Mouse (Mus musculus) frontal cortex, postnatal 10 days (tissue): ENCODE results near the gene Plxna1.

Experiments
- DNase-seq, 2 experiments: peaks; one replicate each; pipeline ENCODE4 v3.0.0; 2022; ENCODE audit warnings: low spot score in 2 of 2, mixed read lengths in 1 of 2

The Plxna1 gene

DNA sequence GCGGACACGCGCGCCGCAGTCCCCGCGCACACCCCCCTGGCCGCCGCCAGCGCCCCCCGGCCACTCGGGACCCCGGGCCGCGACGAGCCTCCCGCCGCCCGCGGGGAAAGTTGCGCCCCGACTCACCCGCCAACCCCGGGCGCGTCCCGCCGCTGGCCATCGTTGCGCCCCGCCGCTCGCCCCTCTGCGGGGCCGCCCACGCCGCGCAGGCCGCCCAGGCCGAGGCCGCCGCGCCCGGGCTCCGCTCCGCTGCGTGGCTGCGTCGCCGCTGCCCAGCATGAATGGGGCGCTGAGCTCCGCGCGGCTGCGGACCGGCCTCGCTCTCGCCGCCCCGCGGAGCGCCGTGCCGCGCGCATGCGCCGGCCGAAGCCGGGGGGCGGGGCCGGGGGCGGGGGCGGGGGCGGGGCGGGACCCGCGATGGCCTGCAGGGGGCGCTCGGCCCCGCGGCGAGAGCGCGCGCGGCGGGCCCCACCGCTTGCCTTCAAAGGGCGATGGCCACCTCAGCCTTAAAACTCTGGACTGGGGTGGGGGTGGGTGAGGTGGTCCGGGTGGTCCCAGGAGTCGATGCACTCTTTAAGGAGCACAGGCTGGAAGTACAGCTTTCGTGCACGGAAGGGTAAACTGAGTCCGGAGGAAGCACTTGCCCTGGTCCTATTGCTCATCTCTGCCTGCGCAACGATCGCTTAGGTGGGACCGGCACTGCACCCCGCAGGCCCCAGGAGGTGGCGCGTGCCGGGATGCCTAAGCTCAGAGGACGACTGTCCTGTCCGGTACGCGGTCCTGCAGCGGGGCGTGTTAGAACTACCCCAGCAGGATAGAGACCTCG, at the start of gene Plxna1:
TSS of gene Plxna1 (minus strand) at position 340 of the 826 bp plus-strand sequence.
- peak; percentile 60 to 65 for DNase-seq

GRCm38 (mm10) chr6:89409041-89409440, 46.6 kb upstream of the Plxna1 start:
- no peak for DNase-seq

- no peak for DNase-seq
Measured at GRCm38 (mm10) chr6:89408259-89408658, 45.8 kb upstream of the Plxna1 start.

DNA sequence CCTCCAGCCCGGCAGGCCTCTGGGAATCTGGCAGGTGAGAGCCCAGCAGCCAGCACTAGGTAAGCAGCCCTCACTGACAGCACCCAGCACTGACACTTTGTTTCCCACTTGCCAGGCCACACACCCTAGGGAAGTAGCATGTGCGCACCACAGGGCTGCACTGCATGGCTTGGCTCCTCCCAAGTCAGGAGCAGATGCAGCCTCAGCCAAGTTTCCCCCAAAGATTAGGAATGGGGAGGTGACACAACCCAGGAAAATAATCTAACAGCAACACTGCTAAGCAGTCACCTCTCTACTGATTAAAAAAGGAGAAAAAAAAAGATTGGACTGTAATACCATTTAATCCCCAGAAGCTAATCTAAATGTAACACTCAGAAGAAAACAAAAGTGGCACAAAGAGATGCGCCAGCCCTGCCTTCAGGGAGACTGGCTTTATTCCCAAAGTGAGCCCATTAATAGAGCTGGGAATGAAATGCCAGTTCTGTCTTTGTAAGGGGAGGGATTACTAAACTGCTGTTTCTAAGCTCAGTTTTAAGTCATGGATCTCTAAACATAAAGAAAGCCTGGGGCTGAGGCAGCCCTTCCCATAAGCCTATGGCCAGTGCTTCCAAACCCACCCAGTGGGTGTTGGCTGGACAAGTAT, 44.9 kb upstream of the Plxna1 start:
- DNase-seq = no peak

- no peak for DNase-seq
Measured at GRCm38 (mm10) chr6:89404964-89405363, 42.5 kb upstream of the Plxna1 start.

- no peak for DNase-seq
Measured at GRCm38 (mm10) chr6:89403257-89404225, 41.1 kb upstream of the Plxna1 start.

DNA sequence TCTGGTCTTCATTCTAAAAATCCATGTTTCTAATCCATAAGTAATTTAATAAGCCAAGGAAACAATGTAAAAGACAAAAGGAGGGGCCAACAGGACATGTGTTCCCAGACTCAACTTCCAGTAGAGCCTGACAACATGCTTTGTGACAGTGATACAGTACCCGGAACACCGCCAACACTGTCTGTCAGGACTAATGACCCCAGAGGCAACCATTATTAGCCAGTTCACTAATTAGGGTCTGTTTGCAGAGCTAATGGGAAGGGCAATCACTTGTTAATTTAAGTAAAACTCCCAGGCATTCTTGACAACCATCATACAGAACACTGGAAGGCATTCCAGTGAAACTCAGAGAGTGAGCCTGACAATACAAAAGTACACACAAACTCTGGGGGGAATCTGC, 40.0 kb upstream of the Plxna1 start:
- DNase-seq = no peak

DNA sequence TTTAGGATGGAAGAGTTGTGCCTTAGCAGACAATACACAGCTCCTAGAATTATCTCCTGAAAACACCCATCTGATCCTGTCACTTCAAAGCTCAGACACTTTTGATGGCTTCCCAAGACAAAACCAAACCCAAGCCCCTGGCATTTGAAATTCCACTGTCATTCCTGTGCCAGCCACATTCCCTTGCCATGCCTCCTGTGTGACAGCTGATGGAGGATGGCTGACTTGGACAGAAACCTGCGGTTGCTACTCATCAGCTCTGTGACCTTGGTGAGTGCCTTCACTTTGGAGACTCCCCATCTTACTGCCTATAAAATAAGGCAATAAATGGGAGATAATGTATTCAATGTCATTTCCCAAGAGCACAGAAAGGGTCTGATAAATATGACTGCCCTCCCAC, 37.1 kb upstream of the Plxna1 start:
- no peak for DNase-seq

DNA sequence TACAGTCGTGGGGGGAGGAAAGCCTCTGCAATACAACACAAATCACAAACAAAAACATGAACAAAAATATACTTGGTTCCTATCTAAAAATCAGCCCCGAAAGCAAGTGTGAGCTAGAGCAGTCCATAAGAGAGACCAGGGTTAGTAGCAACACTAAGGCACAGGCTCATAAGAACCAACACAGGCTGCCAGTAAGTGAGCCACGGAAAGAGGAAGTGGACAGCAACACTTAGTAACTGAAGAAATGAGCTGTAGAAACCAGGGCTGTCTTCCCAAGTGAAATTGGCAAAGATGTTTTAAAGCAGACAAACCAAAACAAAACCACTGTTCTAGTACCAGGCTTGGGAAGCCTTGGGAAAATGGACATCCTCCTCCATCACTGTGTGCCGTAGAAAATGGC, 35.5 kb upstream of the Plxna1 start:
- no peak for DNase-seq

GRCm38 (mm10) chr6:89393820-89394219, 31.4 kb upstream of the Plxna1 start:
- no peak for DNase-seq

- no peak for DNase-seq
Measured at GRCm38 (mm10) chr6:89392213-89392612, 29.8 kb upstream of the Plxna1 start.

DNA sequence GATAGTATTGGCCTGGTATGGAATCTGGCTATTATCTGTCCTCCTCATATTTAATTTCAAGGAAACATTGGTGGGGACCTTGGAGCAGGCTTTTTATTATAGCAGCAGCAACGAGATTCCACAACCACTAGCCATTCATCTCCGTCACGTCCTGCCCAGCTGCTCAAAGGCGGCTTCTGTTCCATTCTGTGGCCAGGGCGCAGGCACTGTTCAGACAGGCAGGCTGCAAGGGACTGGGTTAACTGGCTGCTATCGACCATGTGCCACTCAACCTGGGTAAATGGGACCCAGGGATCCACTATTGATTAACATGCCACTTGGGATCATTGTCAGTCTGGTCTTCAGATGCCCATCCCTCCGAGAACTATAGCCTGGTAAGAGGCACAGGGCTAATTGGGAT, 27.4 kb upstream of the Plxna1 start:
- DNase-seq = no peak

- DNase-seq = no peak
Measured at GRCm38 (mm10) chr6:89386956-89387355, 24.5 kb upstream of the Plxna1 start.

DNA sequence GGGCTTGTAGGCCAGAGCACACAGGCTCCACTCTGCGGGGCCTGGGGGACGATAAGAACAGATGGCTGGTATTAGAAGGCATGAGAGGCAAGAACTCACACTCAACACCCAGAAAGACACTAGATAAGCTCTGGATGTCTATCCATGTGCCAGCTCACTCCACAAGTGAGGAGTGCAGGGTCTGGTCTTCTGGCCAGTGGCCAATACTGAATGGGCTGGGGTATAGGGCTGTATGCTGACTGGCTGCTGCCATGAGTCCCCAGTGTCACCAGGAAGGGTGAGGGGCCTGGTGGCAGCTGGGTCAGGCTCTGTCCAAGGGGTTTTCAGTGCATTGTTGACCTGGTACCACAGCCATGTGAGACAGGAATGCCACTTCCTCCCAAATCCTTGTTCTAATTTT, 22.3 kb upstream of the Plxna1 start:
- no peak for DNase-seq

GRCm38 (mm10) chr6:89381851-89382250, 19.4 kb upstream of the Plxna1 start:
- DNase-seq = no peak

DNA sequence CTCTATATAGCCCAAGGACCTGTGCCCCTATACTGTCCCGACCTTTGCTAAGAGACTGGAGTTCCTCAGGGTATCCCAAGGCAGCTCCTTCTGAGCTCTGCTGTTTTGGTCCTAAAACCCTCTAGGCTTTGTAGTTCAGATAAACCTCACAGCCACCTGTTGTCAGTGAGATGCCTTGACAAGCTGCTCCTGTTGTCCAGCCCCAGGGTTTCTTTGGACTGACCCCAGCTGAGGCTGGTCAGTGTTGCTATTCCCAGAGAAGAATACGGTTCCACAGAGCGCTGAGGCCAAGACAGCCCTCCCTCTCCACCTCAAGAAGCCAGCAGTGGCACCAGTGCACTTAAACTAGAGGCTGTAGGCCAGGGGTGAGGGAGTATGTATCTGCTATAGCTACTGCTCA, 18.8 kb upstream of the Plxna1 start:
- no peak for DNase-seq

DNA sequence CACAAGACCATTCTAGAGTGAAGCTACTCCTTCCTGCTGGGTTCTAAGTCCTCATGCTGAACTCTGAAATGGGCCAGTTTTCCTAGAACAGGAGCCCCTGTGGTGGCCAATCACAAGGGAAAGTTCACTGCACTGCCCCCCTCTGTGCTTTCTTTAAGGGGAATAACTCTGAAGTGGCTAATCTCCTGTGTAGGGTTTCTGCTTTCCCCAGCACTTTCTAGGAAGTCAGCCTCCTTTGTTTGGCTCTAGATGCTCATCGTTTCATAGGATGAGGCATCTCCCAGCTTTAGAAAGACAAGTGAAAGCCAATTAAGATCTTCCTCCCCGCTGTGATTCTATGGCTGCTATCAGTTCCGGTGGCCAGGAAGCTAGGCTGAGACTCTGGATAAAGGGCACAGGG, 18.3 kb upstream of the Plxna1 start:
- DNase-seq = no peak

DNA sequence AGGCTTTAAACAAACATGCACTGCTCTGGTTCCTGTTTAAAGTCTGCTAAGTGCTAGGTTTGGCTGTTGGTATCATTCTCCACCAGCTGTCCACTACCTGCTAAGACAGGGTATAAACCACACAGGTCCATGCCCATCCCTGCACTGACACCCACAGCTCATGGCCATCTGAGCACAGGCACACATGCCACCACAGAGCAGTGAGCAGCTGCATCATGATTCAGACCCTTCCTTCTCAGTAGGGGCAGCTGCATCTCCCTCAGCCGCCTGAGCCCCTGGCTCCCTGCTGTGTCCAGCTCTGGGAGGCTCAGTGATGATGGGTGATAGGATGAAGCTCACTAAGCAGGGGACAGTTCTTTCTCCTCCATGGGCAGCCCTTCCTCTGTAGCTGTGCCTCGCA, 15.8 kb upstream of the Plxna1 start:
- DNase-seq = no peak

DNA sequence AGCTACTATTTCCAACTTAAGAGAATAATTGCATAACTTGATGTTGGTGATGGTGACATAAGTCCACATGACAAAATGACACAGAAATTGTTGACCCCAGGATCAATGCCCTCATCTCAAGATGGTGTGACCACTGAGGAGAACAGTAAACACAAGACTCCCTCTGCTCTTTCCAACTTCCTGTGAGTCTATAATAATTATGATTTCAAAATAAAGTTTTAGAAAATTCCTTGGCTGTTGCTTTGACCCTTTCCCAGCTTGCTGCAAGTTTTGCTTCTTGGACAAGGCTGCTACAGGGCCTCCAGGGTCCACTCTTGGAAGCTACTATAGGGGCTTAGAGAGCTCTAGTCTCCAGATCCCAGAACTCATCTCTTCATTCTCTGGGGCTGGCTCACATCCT, 6.4 kb upstream of the Plxna1 start:
- DNase-seq = no peak

- DNase-seq = no peak
Measured at GRCm38 (mm10) chr6:89364342-89364741, 1.9 kb upstream of the Plxna1 start.

DNA sequence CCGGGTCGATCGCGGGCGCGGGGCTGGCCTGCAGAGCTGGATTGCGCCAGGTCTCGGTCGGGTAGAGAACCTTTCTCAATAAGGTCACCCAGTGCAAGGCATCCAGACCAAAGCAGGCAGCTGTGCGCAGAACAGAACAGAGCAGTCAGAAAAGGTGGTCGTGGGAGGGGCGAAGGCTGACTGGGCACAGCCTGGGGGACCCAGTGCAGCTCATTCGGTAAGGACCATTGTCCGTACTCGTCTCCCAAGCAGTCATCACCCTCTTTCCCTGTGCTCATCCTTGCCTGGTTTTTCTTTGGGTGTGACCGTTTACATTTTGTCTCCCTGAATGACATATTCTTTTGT, 659 bp upstream of the Plxna1 start:
- no peak for DNase-seq
